Mouse (Mus musculus): Measurements from ENCODE around the gene B4galnt2. TPM values are rescaled to one million over a fixed set of nuclear protein-coding genes. Genes with fewer than 3 reads are reported as not detected.

The B4galnt2 gene
- not detected in 2 replicates for polyA plus RNA-seq (2012; rRNA removed; ENCODE audit: low replicate concordance)

GRCm38 (mm10) chr11:95914571-95914991 lies at the start of gene B4galnt2:
B4galnt2 (minus strand) TSS chr11:95914891.

GRCm38 (mm10) chr11:95842074-95842681 lies 72.5 kb downstream of the B4galnt2 start, which contains the start of gene Abi3:
Abi3 (minus strand) TSS chr11:95842476.

GRCm38 (mm10) chr11:95837059-95837458 lies 77.6 kb downstream of the B4galnt2 start, which contains the start of gene Gngt2:
Gngt2 (plus strand) TSS chr11:95837216.

GRCm38 (mm10) chr11:95824071-95824876 lies 90.4 kb downstream of the B4galnt2 start, which contains the start of gene Phospho1:
Phospho1 (plus strand) TSS chr11:95824499.

Other genes with a start within 250 kb of the B4galnt2 start
- gene Phb, start 247.9 kb downstream of the B4galnt2 start, polyA plus RNA-seq (2012; rRNA removed; ENCODE audit: low replicate concordance) = 159 and 238 TPM in 2 replicates
- 17.0 and 28.2 TPM in 2 replicates for gene Zfp652, start 202.2 kb downstream of the B4galnt2 start, polyA plus RNA-seq (2012; rRNA removed; ENCODE audit: low replicate concordance)
- gene B130006D01Rik, start 191.3 kb downstream of the B4galnt2 start, polyA plus RNA-seq (2012; rRNA removed; ENCODE audit: low replicate concordance) = 0.07 and 0.24 TPM in 2 replicates
- 49.0 and 117 TPM in 2 replicates for gene Phospho1, start 90.4 kb downstream of the B4galnt2 start, polyA plus RNA-seq (2012; rRNA removed; ENCODE audit: low replicate concordance)
- gene Gngt2, start 77.7 kb downstream of the B4galnt2 start, polyA plus RNA-seq (2012; rRNA removed; ENCODE audit: low replicate concordance) = 11.0 and 28.3 TPM in 2 replicates
- gene Abi3, start 72.4 kb downstream of the B4galnt2 start, polyA plus RNA-seq (2012; rRNA removed; ENCODE audit: low replicate concordance) = 36.0 and 38.5 TPM in 2 replicates
- gene Igf2bp1, start 91.0 kb upstream of the B4galnt2 start, polyA plus RNA-seq (2012; rRNA removed; ENCODE audit: low replicate concordance) = 0.01 and 0.04 TPM in 2 replicates
- not detected in 2 replicates for gene Gip, start 109.7 kb upstream of the B4galnt2 start, polyA plus RNA-seq (2012; rRNA removed; ENCODE audit: low replicate concordance)
- 30.6 and 31.2 TPM in 2 replicates for gene Snf8, start 120.0 kb upstream of the B4galnt2 start, polyA plus RNA-seq (2012; rRNA removed; ENCODE audit: low replicate concordance)
- gene Ube2z, start 150.5 kb upstream of the B4galnt2 start, polyA plus RNA-seq (2012; rRNA removed; ENCODE audit: low replicate concordance) = 31.5 and 60.9 TPM in 2 replicates
- 207 and 461 TPM in 2 replicates for gene Atp5g1, start 160.8 kb upstream of the B4galnt2 start, polyA plus RNA-seq (2012; rRNA removed; ENCODE audit: low replicate concordance)
- gene Calcoco2, start 197.1 kb upstream of the B4galnt2 start, polyA plus RNA-seq (2012; rRNA removed; ENCODE audit: low replicate concordance) = not detected in 2 replicates
- gene Ttll6, start 218.9 kb upstream of the B4galnt2 start, polyA plus RNA-seq (2012; rRNA removed; ENCODE audit: low replicate concordance) = 0.05 TPM in 1 of 2 replicates, not detected in the other

Measured in subcutaneous adipose tissue, adult 2 months (tissue).